Mouse (Mus musculus) colon, adult 2 months (tissue): ENCODE data around the gene Prmt2. TPM values are rescaled to one million over a fixed set of nuclear protein-coding genes. Genes with fewer than 3 reads are reported as not detected.

Source experiments
- polyA plus RNA-seq: library from polyadenylated mRNA; depleted of rRNA; stranded (reverse); fragments of >200 nt; gene quantifications from 2 replicates; pipeline ENCODE4 v1.2.3, GENCODE M21; 2012; rRNA removed

Prmt2 gene
- 32.5 and 40.7 TPM in 2 replicates for polyA plus RNA-seq

GRCm38 (mm10) chr10:76237341-76238225 lies at the start of gene Prmt2:
Prmt2 (minus strand) TSS chr10:76237865.

GRCm38 (mm10) chr10:76253536-76253935 lies 15.9 kb upstream of the Prmt2 start, which contains the start of gene S100b:
S100b (plus strand) TSS chr10:76253853.

Other genes starting within 250 kb of the Prmt2 start
- gene Zfp280b, start 205.2 kb downstream of the Prmt2 start, polyA plus RNA-seq = 5.3 and 5.5 TPM in 2 replicates
- gene Slc5a4b, start 126.9 kb downstream of the Prmt2 start, polyA plus RNA-seq = not detected in 2 replicates
- not detected in 2 replicates for gene Slc5a4a, start 90.4 kb downstream of the Prmt2 start, polyA plus RNA-seq
- 1.6 and 1.7 TPM in 2 replicates for gene S100b, start 16.0 kb upstream of the Prmt2 start, polyA plus RNA-seq
- 33.2 and 36.1 TPM in 2 replicates for gene Dip2a, start 107.4 kb upstream of the Prmt2 start, polyA plus RNA-seq
- gene AC141477.1, start 202.6 kb upstream of the Prmt2 start, polyA plus RNA-seq = not detected in 2 replicates
- 14.0 and 15.5 TPM in 2 replicates for gene Pcnt, start 204.9 kb upstream of the Prmt2 start, polyA plus RNA-seq
- not detected in 2 replicates for gene 2610028H24Rik, start 211.2 kb upstream of the Prmt2 start, polyA plus RNA-seq
- gene Mcm3ap, start 231.1 kb upstream of the Prmt2 start, polyA plus RNA-seq = 13.4 and 14.4 TPM in 2 replicates
- gene Ybey, start 231.2 kb upstream of the Prmt2 start, polyA plus RNA-seq = 2.3 and 3.0 TPM in 2 replicates